Mouse (Mus musculus) heart, embryonic 13.5 days (tissue): Measurements from ENCODE around the gene Sgta. TPM values are rescaled to one million over a fixed set of nuclear protein-coding genes. Genes with fewer than 3 reads are reported as not detected.

Source experiments
- ATAC-seq: fragments of 200-750 bp; cut with Nextera tagmentation; 2 replicates; pipeline ENCODE4 v1.8.0; 2017; ENCODE audit warnings: moderate TSS enrichment; ENCODE audit not compliant: insufficient number of reproducible peaks, low FRiP score, low TSS enrichment; ENCODE audit errors: extremely low read depth
- H3K27ac ChIP-seq: fragments of 300-500 bp; sonication (generic); replicated peaks from 2 replicates; pipeline ENCODE4 v1.5.1; 2015; ENCODE audit warnings: moderate library complexity, mild to moderate bottlenecking, inconsistent platforms
- H3K27me3 ChIP-seq: fragments of 300-500 bp; sonication (generic); replicated peaks from 2 replicates; pipeline ENCODE4 v1.6.1; 2015; ENCODE audit warnings: mild to moderate bottlenecking, inconsistent platforms
- H3K36me3 ChIP-seq: fragments of 300-500 bp; sonication (generic); 2 replicates; pipeline ENCODE4 v1.6.1; 2015; ENCODE audit warnings: mild to moderate bottlenecking, inconsistent platforms
- H3K4me1 ChIP-seq: fragments of 300-500 bp; sonication (generic); 2 replicates; pipeline ENCODE4 v1.6.1; 2015; ENCODE audit warnings: inconsistent platforms
- H3K4me2 ChIP-seq: fragments of 300-500 bp; sonication (generic); 2 replicates; pipeline ENCODE4 v1.6.1; 2015; ENCODE audit warnings: inconsistent platforms, mild to moderate bottlenecking, moderate library complexity
- H3K4me3 ChIP-seq: fragments of 300-500 bp; sonication (generic); 2 replicates; pipeline ENCODE4 v1.5.1; 2015; ENCODE audit warnings: moderate library complexity, mild to moderate bottlenecking, inconsistent platforms
- H3K9ac ChIP-seq: fragments of 300-500 bp; sonication (generic); 2 replicates; pipeline ENCODE4 v1.6.1; 2015; ENCODE audit warnings: inconsistent platforms, mild to moderate bottlenecking, moderate library complexity
- H3K9me3 ChIP-seq: fragments of 300-500 bp; sonication (generic); 2 replicates; pipeline ENCODE4 v1.6.1; 2016; ENCODE audit warnings: inconsistent platforms
- WGBS: fragments of 180-500 bp; shearing (Covaris S2); methylation state at CpG from one replicate; pipeline ENCODE4 v1.1.7; 2015; ENCODE audit warnings: mixed read lengths; 5-methylcytosine and 5-hydroxymethylcytosine counted together
- polyA plus RNA-seq: library from polyadenylated mRNA; unstranded; fragments of >200 nt; fragmentation: Nextera tagmentation; extraction: Ambion mirVana; gene quantifications from 2 replicates; pipeline ENCODE4 v1.2.1, GENCODE M21; 2015

Sgta gene
- polyA plus RNA-seq, 1 experiment from 2014 or later = 152 TPM

DNA sequence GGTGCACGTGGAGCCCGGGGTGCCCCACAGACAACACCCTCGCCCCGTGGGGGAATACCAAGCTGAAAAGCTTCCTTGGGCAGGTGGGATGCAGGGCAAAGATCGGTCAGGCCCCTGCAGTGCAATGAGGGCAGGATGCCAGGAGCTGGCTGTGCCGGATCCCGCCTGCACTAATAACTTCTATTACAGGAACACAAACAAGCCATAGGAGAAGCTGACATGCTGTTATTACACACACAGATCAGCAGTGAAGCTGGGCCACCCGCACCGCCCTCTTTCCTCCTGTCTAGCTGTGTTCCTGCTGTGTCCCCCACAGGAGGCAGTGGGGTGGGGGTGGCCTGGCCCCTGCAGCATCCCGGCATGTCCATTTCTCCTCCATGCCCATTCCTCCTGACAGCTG, 30.9 kb downstream of the Sgta start:
- Histone ChIP-seq H3K27me3 (peaks cover 28% of the 10 kb centered on the region), H3K27ac (no peak overlapping the region), H3K4me2 (no peak overlapping the region), H3K4me1 (peaks cover 13% of the 10 kb centered on the region), H3K9me3 (no peaks in the 10 kb centered on the region), H3K4me3 (no peak overlapping the region), H3K36me3 (peaks cover 34% of the 10 kb centered on the region), H3K9ac (no peak overlapping the region)
- 59% methylated on average over 10 of the region's 10 CpGs for WGBS
- no peak for ATAC-seq

DNA sequence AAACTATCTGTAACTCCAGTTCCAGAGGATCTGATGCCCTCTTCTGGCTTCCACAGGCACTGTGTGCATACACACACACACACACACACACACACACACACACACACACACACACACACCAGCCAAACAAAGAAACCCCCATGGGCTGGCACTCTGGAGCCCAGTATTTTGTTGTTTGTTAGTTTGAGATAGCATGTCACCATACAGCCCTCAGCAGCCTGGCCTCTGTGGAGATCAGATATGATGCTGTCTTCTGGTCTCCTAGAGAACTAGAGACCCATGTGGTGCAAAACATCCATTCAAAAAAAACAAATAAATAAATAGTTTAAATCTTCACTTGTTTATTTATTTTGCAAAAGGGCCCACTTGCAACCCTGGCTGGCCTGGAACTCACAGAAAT, 31.8 kb downstream of the Sgta start:
- H3K4me2 ChIP-seq = no peak overlapping the region
- no peak overlapping the region for H3K27ac ChIP-seq
- H3K4me3 ChIP-seq = no peak overlapping the region
- no peak for ATAC-seq
- no peaks in the 10 kb centered on the region for H3K9me3 ChIP-seq
- H3K4me1 ChIP-seq = peaks cover 13% of the 10 kb centered on the region
- H3K9ac ChIP-seq = no peak overlapping the region
- peaks cover 36% of the 10 kb centered on the region for H3K27me3 ChIP-seq
- H3K36me3 ChIP-seq = peaks cover 30% of the 10 kb centered on the region

DNA sequence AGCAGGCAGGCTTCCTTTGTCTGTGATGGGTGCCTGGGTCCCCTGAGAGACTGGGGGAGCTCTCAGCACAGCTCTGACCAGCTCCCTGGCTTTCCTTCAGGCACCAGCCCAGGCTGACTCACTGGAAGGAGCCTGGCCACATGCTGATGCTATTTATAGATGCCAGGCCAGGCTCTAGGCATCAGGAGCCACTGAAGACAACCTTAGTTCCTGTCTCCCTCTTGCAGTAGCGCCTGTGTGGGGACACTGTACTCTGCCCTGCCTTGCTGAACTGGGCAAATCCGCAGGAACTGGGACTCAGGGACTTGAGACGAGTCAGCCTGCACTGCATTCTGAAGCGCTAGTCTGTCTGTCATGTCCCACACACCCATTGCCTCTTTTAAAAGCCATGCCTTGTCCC, 32.6 kb downstream of the Sgta start:
- ATAC-seq = no peak
- H3K27me3 ChIP-seq = peaks cover 45% of the 10 kb centered on the region
- no peak overlapping the region for H3K4me3 ChIP-seq
- WGBS = 33% methylated on average over 4 of the region's 4 CpGs
- H3K9ac ChIP-seq = peak overlapping the region; percentile 40; the same call in 1 of the 2 replicates
- H3K36me3 ChIP-seq = peaks cover 22% of the 10 kb centered on the region
- peak overlapping the region; percentile 20; the same call in 1 of the 2 replicates for H3K27ac ChIP-seq
- H3K4me1 ChIP-seq = peaks cover 13% of the 10 kb centered on the region
- no peak overlapping the region for H3K4me2 ChIP-seq
- no peaks in the 10 kb centered on the region for H3K9me3 ChIP-seq

DNA sequence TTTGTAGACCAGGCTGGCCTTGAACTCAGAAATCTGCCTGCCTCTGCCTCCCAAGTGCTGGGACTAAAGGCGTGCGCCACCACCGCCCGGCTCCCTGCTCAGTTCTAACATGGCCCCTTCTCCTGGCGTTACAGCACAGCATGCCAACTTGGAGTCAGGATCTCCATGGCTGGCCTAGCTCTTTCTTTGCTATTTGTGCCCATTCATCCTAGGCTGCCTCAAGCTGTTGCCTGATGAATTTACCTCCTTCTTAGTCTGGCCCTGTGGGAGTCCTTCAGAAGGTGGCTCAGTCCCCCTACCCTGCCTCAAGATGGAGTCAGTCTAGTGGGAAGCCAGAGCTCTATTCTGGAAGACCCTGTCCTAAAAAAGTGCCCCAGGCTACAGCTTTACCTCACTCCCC, 33.1 kb downstream of the Sgta start:
- WGBS = 91% methylated on average over 5 of the region's 5 CpGs
- Histone ChIP-seq H3K4me3 (no peak overlapping the region), H3K9me3 (no peaks in the 10 kb centered on the region), H3K4me1 (peaks cover 17% of the 10 kb centered on the region), H3K4me2 (no peak overlapping the region), H3K27me3 (peaks cover 50% of the 10 kb centered on the region), H3K36me3 (peaks cover 20% of the 10 kb centered on the region), H3K9ac (peak overlapping the region; percentile 40; the same call in 1 of the 2 replicates), H3K27ac (no peak overlapping the region)
- ATAC-seq = no peak

DNA sequence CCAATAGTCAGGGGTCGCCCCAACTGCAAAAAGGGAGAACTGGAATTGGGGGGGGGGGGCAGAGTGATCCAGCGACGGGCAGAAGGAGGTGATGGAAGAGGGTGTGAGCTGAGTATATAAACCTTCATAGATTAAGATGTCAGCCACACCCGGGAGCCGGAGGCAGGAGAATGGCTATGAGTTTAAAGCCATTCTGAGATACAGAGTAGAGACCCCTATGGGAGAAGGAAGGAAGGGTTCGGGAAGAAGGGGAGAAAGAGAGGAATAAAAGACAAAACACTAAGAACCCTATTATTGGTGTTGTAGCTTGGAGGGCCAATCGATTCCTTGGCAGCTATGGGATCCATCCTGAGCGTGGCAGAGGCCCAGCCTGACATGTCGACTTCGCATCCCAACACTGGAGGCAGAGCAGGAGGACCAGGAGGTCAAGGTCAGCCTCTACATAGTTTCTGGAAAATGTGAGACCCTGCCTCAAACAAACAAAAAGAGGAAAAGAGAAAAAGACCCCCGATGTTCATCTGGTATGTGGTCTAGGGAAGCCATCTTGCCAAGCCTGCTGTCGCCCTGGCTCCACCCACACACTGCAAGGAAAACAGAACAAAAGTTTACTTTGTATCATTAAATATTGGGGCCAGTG, 34.2 kb downstream of the Sgta start, which contains the start of gene Diras1:
Diras1 (minus strand) TSS at position 24 of the 637 bp plus-strand sequence.
- no peaks in the 10 kb centered on the region for H3K9me3 ChIP-seq
- H3K27ac ChIP-seq = no peak within 1 kb of the TSS
- H3K9ac ChIP-seq = no peak within 1 kb of the TSS
- H3K4me1 ChIP-seq = peaks cover 18% of the 10 kb centered on the region
- peak within 1 kb of the TSS; percentile 57 for H3K4me2 ChIP-seq
- no peak for ATAC-seq
- H3K36me3 ChIP-seq = peaks cover 11% of the 10 kb centered on the region
- peaks cover 59% of the 10 kb centered on the region for H3K27me3 ChIP-seq
- H3K4me3 ChIP-seq = peak within 1 kb of the TSS; percentile 36
- WGBS = 44% methylated on average over 12 of the region's 12 CpGs

DNA sequence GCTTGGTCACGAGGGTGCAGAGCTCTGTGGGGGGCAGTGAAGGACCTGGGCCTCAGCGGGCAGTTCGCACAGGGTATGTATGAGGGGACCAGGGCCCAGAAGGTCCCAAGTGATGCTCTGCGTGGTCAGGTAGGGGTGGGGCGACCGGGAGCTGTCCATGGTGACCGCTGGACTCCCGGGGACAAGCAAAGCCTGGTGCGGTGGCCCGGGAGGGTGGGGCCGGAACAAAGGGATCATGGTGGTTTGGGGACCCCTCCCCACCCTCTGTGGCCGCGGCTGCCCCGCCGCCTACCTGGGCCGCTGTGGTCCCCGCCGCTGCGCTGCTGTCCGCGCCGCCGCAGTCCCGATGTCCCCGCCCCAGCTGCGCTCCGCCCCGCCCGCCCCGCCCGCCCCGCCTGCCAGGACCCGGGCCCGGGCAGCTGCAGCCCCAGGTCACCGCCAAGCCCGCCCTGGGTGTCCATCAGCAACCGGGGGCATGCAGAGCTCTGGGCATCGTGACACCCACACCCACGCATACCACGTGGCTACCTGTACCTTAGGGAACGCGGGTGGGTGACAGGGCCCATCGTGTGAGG, 34.8 kb downstream of the Sgta start:
- Histone ChIP-seq H3K9me3 (no peaks in the 10 kb centered on the region), H3K36me3 (peaks cover 5% of the 10 kb centered on the region; the same call in 1 of the 2 replicates), H3K9ac (no peak overlapping the region), H3K27me3 (peaks cover 62% of the 10 kb centered on the region), H3K4me2 (peak overlapping the region; percentile 57), H3K4me3 (peak overlapping the region; percentile 36), H3K4me1 (peaks cover 18% of the 10 kb centered on the region), H3K27ac (no peak overlapping the region)
- ATAC-seq = no peak
- WGBS = 3% methylated on average over 27 of the region's 43 CpGs

DNA sequence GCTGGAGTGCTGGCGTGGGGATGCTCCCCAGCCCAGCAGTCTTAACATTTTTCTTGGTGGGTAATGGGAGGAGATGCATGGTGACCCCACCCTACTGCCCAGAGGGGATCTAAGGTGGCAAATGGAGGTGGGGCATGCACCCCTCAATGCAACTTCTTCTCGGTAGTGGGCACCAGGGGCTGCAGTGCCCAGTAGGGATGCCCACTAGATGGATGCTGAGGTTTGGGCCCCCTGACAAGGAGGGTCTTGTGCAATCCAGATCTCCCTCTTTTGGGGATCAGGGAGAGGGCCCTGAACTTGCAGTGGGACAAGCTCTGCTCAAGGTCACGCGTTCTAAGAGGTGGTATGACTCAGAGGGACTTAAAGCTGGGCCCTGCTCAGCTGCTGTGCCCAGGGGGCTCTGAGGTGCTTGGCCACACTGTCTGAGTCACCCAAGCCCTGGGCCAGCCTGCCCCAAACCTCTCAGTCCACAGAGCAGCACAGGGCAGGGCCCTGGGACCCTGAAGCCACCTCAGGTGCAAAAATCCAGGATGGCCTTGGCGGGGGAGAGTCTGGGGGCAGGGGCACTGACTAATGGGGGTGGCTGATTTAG, 35.5 kb downstream of the Sgta start:
- no peak for ATAC-seq
- WGBS = 68% methylated on average over 5 of the region's 5 CpGs
- Histone ChIP-seq H3K27ac (no peak overlapping the region), H3K9me3 (no peaks in the 10 kb centered on the region), H3K4me2 (no peak overlapping the region), H3K27me3 (peaks cover 62% of the 10 kb centered on the region), H3K36me3 (no peaks in the 10 kb centered on the region), H3K4me3 (no peak overlapping the region), H3K4me1 (peaks cover 18% of the 10 kb centered on the region), H3K9ac (no peak overlapping the region)

DNA sequence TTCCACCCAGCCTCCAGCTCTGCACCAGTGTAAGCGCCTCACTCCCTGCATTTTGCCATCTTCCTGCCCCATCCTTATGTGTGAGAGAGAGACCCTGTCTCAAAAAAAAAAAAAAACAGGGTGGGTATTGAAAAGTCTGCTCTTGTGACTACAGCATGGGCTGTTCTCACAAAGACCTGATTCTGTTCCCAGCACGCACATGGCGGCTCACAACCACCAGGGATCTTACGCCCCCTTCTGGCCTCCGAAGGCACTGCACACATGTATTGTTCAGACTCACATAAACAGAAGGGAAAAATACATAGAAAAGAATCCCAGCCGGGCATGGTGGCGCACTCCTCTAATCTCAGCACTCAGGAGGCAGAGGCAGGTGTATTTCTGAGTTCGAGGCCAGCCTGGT, 37.2 kb downstream of the Sgta start:
- Histone ChIP-seq H3K27ac (no peak overlapping the region), H3K4me2 (no peak overlapping the region), H3K27me3 (peaks cover 62% of the 10 kb centered on the region), H3K36me3 (no peaks in the 10 kb centered on the region), H3K4me3 (no peak overlapping the region), H3K9ac (no peak overlapping the region), H3K9me3 (no peaks in the 10 kb centered on the region), H3K4me1 (peaks cover 18% of the 10 kb centered on the region)
- no peak for ATAC-seq
- 57% methylated on average over 8 of the region's 8 CpGs for WGBS

DNA sequence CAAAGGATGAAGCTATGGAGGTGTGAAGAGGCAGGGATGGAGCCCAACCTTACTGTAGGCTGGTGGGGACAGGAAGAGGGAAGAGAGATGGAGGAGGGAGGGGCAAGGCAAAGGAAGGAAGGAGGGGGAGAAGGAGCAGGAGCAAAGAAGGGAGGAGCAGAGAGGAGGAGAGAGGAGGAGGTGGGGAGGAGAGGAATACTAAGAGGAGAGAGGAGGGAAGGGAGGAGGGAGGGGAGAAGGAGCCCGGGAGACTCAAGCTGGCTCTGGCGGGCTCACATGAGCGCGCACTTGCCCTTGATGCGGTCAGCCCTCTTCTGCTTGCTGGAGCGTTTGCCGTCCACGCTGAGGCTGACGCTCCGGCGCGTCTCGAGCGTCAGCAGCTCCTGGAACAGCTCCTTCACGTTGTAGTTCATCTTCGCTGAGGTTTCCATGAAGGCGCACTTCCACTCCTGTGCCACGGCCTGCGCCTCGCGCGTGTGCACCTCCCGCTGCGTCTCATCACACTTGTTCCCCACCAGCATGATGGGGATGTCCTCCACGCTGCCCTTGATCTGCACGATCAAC, 38.4 kb downstream of the Sgta start:
- peak overlapping the region; percentile 40 for H3K4me2 ChIP-seq
- H3K27me3 ChIP-seq = peaks cover 60% of the 10 kb centered on the region

DNA sequence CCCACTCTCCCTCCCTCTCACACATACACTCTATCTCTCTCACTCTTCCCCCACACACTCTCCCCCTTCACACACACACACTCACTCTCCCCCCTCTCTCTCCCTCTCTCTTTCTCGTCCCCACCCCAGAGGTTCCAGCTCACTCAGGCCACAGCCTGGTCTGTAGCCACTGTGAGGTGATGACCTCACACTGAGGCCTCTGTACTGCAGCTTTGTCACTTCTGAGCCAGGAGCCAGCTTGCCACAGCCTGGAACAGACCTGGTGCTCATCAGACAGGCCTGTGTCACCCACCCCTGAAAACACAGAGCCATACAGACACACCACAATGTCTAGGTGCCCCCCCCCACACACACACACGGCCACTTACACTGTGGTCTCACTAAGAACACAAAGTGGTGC, 39.8 kb downstream of the Sgta start:
- Histone ChIP-seq H3K36me3 (no peaks in the 10 kb centered on the region), H3K27ac (no peak overlapping the region), H3K4me3 (no peak overlapping the region), H3K9me3 (no peaks in the 10 kb centered on the region), H3K4me1 (peaks cover 9% of the 10 kb centered on the region), H3K27me3 (peaks cover 49% of the 10 kb centered on the region), H3K4me2 (no peak overlapping the region), H3K9ac (no peak overlapping the region)
- ATAC-seq = no peak
- WGBS = 37% methylated on average over 2 of the region's 2 CpGs

More for the DNA sequence above, 38.4 kb downstream of the Sgta start:
- 0 out of 2 replicates have a peak overlapping the region, but pooled peaks have one; percentile 10 for H3K9ac ChIP-seq
- H3K27ac ChIP-seq = no peak overlapping the region
- peaks cover 10% of the 10 kb centered on the region for H3K4me1 ChIP-seq
- H3K36me3 ChIP-seq = no peaks in the 10 kb centered on the region
- H3K9me3 ChIP-seq = no peaks in the 10 kb centered on the region
- no peak for ATAC-seq
- 9% methylated on average over 26 of the region's 26 CpGs for WGBS
- peak overlapping the region; percentile 17; the same call in 1 of the 2 replicates for H3K4me3 ChIP-seq

DNA sequence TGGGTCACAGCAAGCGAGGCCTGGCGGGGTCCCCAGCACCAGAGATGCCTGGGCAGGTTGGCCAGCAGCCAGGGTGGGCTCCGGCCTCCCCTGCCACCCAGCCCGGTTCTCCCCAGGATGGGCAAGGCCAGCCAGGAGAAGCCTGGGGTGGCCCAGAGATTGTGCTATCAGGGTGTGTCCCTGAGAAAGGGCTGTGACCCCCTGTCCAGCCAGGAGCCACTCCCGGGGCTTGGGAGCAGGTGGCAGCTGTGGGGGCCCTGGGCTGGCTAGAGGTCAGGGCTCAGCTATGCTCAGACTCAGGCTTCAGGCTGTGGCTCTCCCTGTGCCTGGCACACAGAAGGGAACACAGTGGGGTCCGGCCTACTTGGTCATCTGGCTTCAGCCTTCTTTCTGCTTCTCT, 40.3 kb downstream of the Sgta start:
- no peak for ATAC-seq
- H3K4me3 ChIP-seq = no peak overlapping the region
- no peak overlapping the region for H3K9ac ChIP-seq
- no peaks in the 10 kb centered on the region for H3K9me3 ChIP-seq
- no peaks in the 10 kb centered on the region for H3K36me3 ChIP-seq
- no peak overlapping the region for H3K4me2 ChIP-seq
- peaks cover 9% of the 10 kb centered on the region for H3K4me1 ChIP-seq
- WGBS = 56% methylated on average over 6 of the region's 6 CpGs
- H3K27me3 ChIP-seq = peaks cover 45% of the 10 kb centered on the region
- H3K27ac ChIP-seq = no peak overlapping the region
